In genomic region chr2:75072471-75072870, GRCm38 (mm10) we compare ENCODE assay signal across 17 mouse cellular contexts.
DNase-seq lines count a peak whose midpoint lies in the region; ATAC-seq and TF ChIP-seq lines count a peak whose summit lies in the region.
"Had no signal": no experiment of that assay in that cellular context is flagged by ENCODE, and none has a peak within 500 bp of the region (broad histone marks: within the 10 kb centered on the region; RNA-seq: fewer than 3 reads in every experiment).

No protein-coding gene starts in this region.

- no peak overlapping the region for H3K4me3 ChIP-seq in lung, embryonic 14.5 days (ENCODE audit: low read depth, low read length)
- no peak overlapping the region for H3K4me3 ChIP-seq in lung, postnatal 0 days (ENCODE audit: low read depth, low read length)
- no peak overlapping the region for H3K4me3 ChIP-seq in embryonic facial prominence, embryonic 14.5 days (ENCODE audit: low read depth, low read length)
- H3K4me3 ChIP-seq: heart, adult 2 months; layer of hippocampus, adult 2 months; left cerebral cortex, adult 2 months; limb, embryonic 12.5 days; liver, embryonic 15.5 days; stomach, embryonic 15.5 days had no signal

- no peak for TF ChIP-seq EP300 in lung, postnatal 0 days (IDR thresholded peaks at IDR 0.05)

- H3K9me3 ChIP-seq in lung, embryonic 14.5 days (ENCODE audit: low read depth, low read length) = no peaks in the 10 kb centered on the region
- H3K9me3 ChIP-seq in lung, postnatal 0 days (ENCODE audit: low read length) = no peaks in the 10 kb centered on the region
- no peaks in the 10 kb centered on the region for H3K9me3 ChIP-seq in embryonic facial prominence, embryonic 14.5 days (ENCODE audit: control insufficient read depth, low read length)
- H3K9me3 ChIP-seq: limb, embryonic 12.5 days; liver, embryonic 15.5 days; stomach, embryonic 15.5 days had no signal

- no peak for TF ChIP-seq CTCF in lung, embryonic 14.5 days (IDR thresholded peaks at IDR 0.05; ENCODE audit: low read depth)
- no peak for TF ChIP-seq CTCF in lung, postnatal 0 days (IDR thresholded peaks at IDR 0.05)

- H3K27me3 ChIP-seq in lung, embryonic 14.5 days (ENCODE audit: insufficient read depth, low read length) = no peaks in the 10 kb centered on the region
- no peaks in the 10 kb centered on the region for H3K27me3 ChIP-seq in lung, postnatal 0 days (replicated peaks; ENCODE audit: insufficient read depth, low read length)
- no peaks in the 10 kb centered on the region for H3K27me3 ChIP-seq in embryonic facial prominence, embryonic 14.5 days (replicated peaks; ENCODE audit: control insufficient read depth, insufficient read depth, low read length)
- H3K27me3 ChIP-seq: stomach, embryonic 15.5 days had no signal

- intact Hi-C loops in heart, postnatal 25 days (cut with DNase I) = no loop called here

- no peak overlapping the region for H3K9ac ChIP-seq in lung, embryonic 14.5 days
- no peak overlapping the region for H3K9ac ChIP-seq in lung, postnatal 0 days (replicated peaks; ENCODE audit: low read depth)
- H3K9ac ChIP-seq in embryonic facial prominence, embryonic 14.5 days (ENCODE audit: low read depth, low read length) = no peak overlapping the region
- H3K9ac ChIP-seq: limb, embryonic 12.5 days; liver, embryonic 15.5 days; stomach, embryonic 15.5 days had no signal

- H3K27ac ChIP-seq in lung, embryonic 14.5 days (ENCODE audit: low read depth) = 0 out of 2 replicates have a peak overlapping the region, but pooled peaks have one; percentile 12
- H3K27ac ChIP-seq in lung, postnatal 0 days (ENCODE audit: low read length) = no peak overlapping the region
- peak overlapping the region; percentile 39; the same call in 1 of the 2 replicates for H3K27ac ChIP-seq in embryonic facial prominence, embryonic 14.5 days (replicated peaks; ENCODE audit: low read depth, low read length)
- H3K27ac ChIP-seq: heart, adult 2 months; layer of hippocampus, adult 2 months; left cerebral cortex, adult 2 months; limb, embryonic 12.5 days; liver, embryonic 15.5 days; macrophage; stomach, embryonic 15.5 days had no signal

- no peaks in the 10 kb centered on the region for H3K4me1 ChIP-seq in lung, embryonic 14.5 days (ENCODE audit: insufficient read depth)
- H3K4me1 ChIP-seq in lung, postnatal 0 days (ENCODE audit: insufficient read depth, low read depth, low read length) = no peaks in the 10 kb centered on the region
- H3K4me1 ChIP-seq in embryonic facial prominence, embryonic 14.5 days (ENCODE audit: control insufficient read depth, insufficient read depth, low read length) = peaks cover 6% of the 10 kb centered on the region
- H3K4me1 ChIP-seq: liver, embryonic 15.5 days; stomach, embryonic 15.5 days had no signal

- WGBS in lung, embryonic 14.5 days = 40% methylated on average over 8 of the region's 8 CpGs
- 37% methylated on average over 8 of the region's 8 CpGs for WGBS in lung, postnatal 0 days
- 43% methylated on average over 8 of the region's 8 CpGs for WGBS in embryonic facial prominence, embryonic 14.5 days

- no peak overlapping the region for H3K4me2 ChIP-seq in lung, embryonic 14.5 days
- H3K4me2 ChIP-seq in lung, postnatal 0 days (replicated peaks; ENCODE audit: low read depth, low read length) = no peak overlapping the region
- H3K4me2 ChIP-seq in embryonic facial prominence, embryonic 14.5 days (ENCODE audit: low read depth, low read length) = no peak overlapping the region
- H3K4me2 ChIP-seq: limb, embryonic 12.5 days; liver, embryonic 15.5 days; stomach, embryonic 15.5 days had no signal

- no peaks in the 10 kb centered on the region for H3K36me3 ChIP-seq in lung, embryonic 14.5 days (ENCODE audit: insufficient read depth)
- H3K36me3 ChIP-seq in lung, postnatal 0 days (ENCODE audit: insufficient read depth, low read length) = no peaks in the 10 kb centered on the region
- no peaks in the 10 kb centered on the region for H3K36me3 ChIP-seq in embryonic facial prominence, embryonic 14.5 days (ENCODE audit: control insufficient read depth, insufficient read depth, low read length)
- H3K36me3 ChIP-seq: limb, embryonic 12.5 days; liver, embryonic 15.5 days; stomach, embryonic 15.5 days had no signal

- no peak for ATAC-seq in lung, embryonic 14.5 days (ENCODE audit: insufficient read depth)
- ATAC-seq in lung, postnatal 0 days = no peak
- ATAC-seq in embryonic facial prominence, embryonic 14.5 days (ENCODE audit: low read depth) = no peak

- DNase-seq in heart, adult 11 months = peak; percentile 23
- DNase-seq in heart, postnatal 25 days (ENCODE audit: low spot score) = no peak
- DNase-seq in lung, embryonic 14.5 days = peak; percentile 63
- no peak for DNase-seq in lung, postnatal 0 days (ENCODE audit: low spot score)
- DNase-seq in CD4-positive helper T cell, adult 2 months (ENCODE audit: low read depth, low spot score) = peak; percentile 40
- peak; percentile 34 for DNase-seq in embryonic facial prominence, embryonic 14.5 days (ENCODE audit: low spot score)
- no peak for DNase-seq in B cell, adult 2 months
- DNase-seq: cerebellum, adult 11-12 months; heart, adult 2 months; heart, postnatal 36 days; kidney, adult 18-20 months had no signal

Comparison
In these comparisons a context has a peak if more than half of its experiments do, and no peak if none do; other contexts are left out.
1. DNase-seq: peak in heart, adult 11 months (single experiment), lung, embryonic 14.5 days (single experiment), CD4-positive helper T cell, adult 2 months (single experiment) and embryonic facial prominence, embryonic 14.5 days (single experiment); none in heart, postnatal 25 days (single experiment), lung, postnatal 0 days (single experiment) and B cell, adult 2 months (0 of 2).